Mouse (Mus musculus): Measurements from ENCODE around the gene Asna1. TPM values are rescaled to one million over a fixed set of nuclear protein-coding genes. Genes with fewer than 3 reads are reported as not detected.

Gene Asna1
- polyA plus RNA-seq, 1 experiment from 2014 or later: 154 TPM

GRCm38 (mm10) chr8:84986379-84986945 lies 38.6 kb downstream of the Asna1 start:
- Histone ChIP-seq H3K9me3 (replicated peaks) (no peaks in the 10 kb centered on the region), H3K4me1 (peaks cover 49% of the 10 kb centered on the region), H3K27ac (replicated peaks) (peak overlapping the region; percentile 90), H3K9ac (replicated peaks) (peak overlapping the region; percentile 61), H3K27me3 (replicated peaks) (peaks cover 22% of the 10 kb centered on the region; the same call in 1 of the 2 replicates), H3K4me3 (replicated peaks) (peak overlapping the region; percentile 54), H3K36me3 (no peaks in the 10 kb centered on the region), H3K4me2 (peak overlapping the region; percentile 100)
- WGBS: 26% methylated on average over 8 of the region's 8 CpGs
- peak; percentile 4; the same call in 1 of the 2 replicates for ATAC-seq (ENCODE audit: low FRiP score)

- peak overlapping the region; percentile 61 for H3K9ac ChIP-seq (replicated peaks)
- peak overlapping the region; percentile 54 for H3K4me3 ChIP-seq (replicated peaks)
- no peaks in the 10 kb centered on the region for H3K36me3 ChIP-seq
- H3K27me3 ChIP-seq (replicated peaks): peaks cover 22% of the 10 kb centered on the region
- ATAC-seq (ENCODE audit: low FRiP score): peak; percentile 57
- no peaks in the 10 kb centered on the region for H3K9me3 ChIP-seq (replicated peaks)
- WGBS: under 1% methylated on average over 52 of the region's 53 CpGs
- H3K27ac ChIP-seq (replicated peaks): peak overlapping the region; percentile 90
- peak overlapping the region; percentile 100 for H3K4me2 ChIP-seq
- peaks cover 47% of the 10 kb centered on the region for H3K4me1 ChIP-seq
These were observed 39.2 kb downstream of the Asna1 start for GRCm38 (mm10) chr8:84985684-84986378.

- no peak; the same call in 1 of the 2 replicates for ATAC-seq (ENCODE audit: low FRiP score)
- 1% methylated on average over 23 of the region's 23 CpGs for WGBS
- Histone ChIP-seq H3K4me2 (peak overlapping the region; percentile 100), H3K9me3 (replicated peaks) (no peaks in the 10 kb centered on the region), H3K4me3 (replicated peaks) (peak overlapping the region; percentile 54), H3K27ac (replicated peaks) (peak overlapping the region; percentile 90), H3K27me3 (replicated peaks) (peaks cover 22% of the 10 kb centered on the region), H3K9ac (replicated peaks) (peak overlapping the region; percentile 61), H3K4me1 (peaks cover 49% of the 10 kb centered on the region), H3K36me3 (no peaks in the 10 kb centered on the region)
These were observed 39.9 kb downstream of the Asna1 start for GRCm38 (mm10) chr8:84985049-84985683.

- H3K9ac ChIP-seq (replicated peaks): peak overlapping the region; percentile 61
- H3K27me3 ChIP-seq (replicated peaks): peaks cover 22% of the 10 kb centered on the region
- peak overlapping the region; percentile 100 for H3K4me2 ChIP-seq
- peak overlapping the region; percentile 54 for H3K4me3 ChIP-seq (replicated peaks)
- peak overlapping the region; percentile 90 for H3K27ac ChIP-seq (replicated peaks)
- no peak for ATAC-seq (ENCODE audit: low FRiP score)
- no peaks in the 10 kb centered on the region for H3K36me3 ChIP-seq
- no peaks in the 10 kb centered on the region for H3K9me3 ChIP-seq (replicated peaks)
- H3K4me1 ChIP-seq: peaks cover 50% of the 10 kb centered on the region
- 16% methylated on average over 16 of the region's 16 CpGs for WGBS
These were observed 40.6 kb downstream of the Asna1 start for GRCm38 (mm10) chr8:84984294-84985048.

- peaks cover 11% of the 10 kb centered on the region for H3K27me3 ChIP-seq (replicated peaks)
- H3K9ac ChIP-seq (replicated peaks): no peak overlapping the region
- ATAC-seq (ENCODE audit: low FRiP score): no peak
- no peak overlapping the region for H3K4me2 ChIP-seq
- H3K4me3 ChIP-seq (replicated peaks): no peak overlapping the region
- peaks cover 64% of the 10 kb centered on the region for H3K4me1 ChIP-seq
- H3K27ac ChIP-seq (replicated peaks): no peak overlapping the region
- 72% methylated on average over 3 of the region's 3 CpGs for WGBS
- no peaks in the 10 kb centered on the region for H3K9me3 ChIP-seq (replicated peaks)
- H3K36me3 ChIP-seq: no peaks in the 10 kb centered on the region
These were observed 42.5 kb downstream of the Asna1 start for GRCm38 (mm10) chr8:84982499-84983011.

GRCm38 (mm10) chr8:84981644-84982498 lies 43.2 kb downstream of the Asna1 start:
- Histone ChIP-seq H3K4me1 (peaks cover 71% of the 10 kb centered on the region), H3K4me3 (replicated peaks) (no peak overlapping the region), H3K36me3 (no peaks in the 10 kb centered on the region), H3K9me3 (replicated peaks) (no peaks in the 10 kb centered on the region), H3K9ac (replicated peaks) (no peak overlapping the region), H3K27me3 (replicated peaks) (peaks cover 10% of the 10 kb centered on the region), H3K27ac (replicated peaks) (no peak overlapping the region), H3K4me2 (no peak overlapping the region)
- ATAC-seq (ENCODE audit: low FRiP score): no peak
- WGBS: 83% methylated on average over 15 of the region's 15 CpGs

GRCm38 (mm10) chr8:84980622-84981358 lies 44.3 kb downstream of the Asna1 start:
- Histone ChIP-seq H3K9ac (replicated peaks) (no peak overlapping the region), H3K4me1 (peaks cover 71% of the 10 kb centered on the region), H3K9me3 (replicated peaks) (no peaks in the 10 kb centered on the region), H3K27me3 (replicated peaks) (peaks cover 10% of the 10 kb centered on the region), H3K36me3 (no peaks in the 10 kb centered on the region), H3K4me3 (replicated peaks) (no peak overlapping the region), H3K27ac (replicated peaks) (peak overlapping the region; percentile 45; the same call in 1 of the 2 replicates), H3K4me2 (peak overlapping the region; percentile 99)
- no peak for ATAC-seq (ENCODE audit: low FRiP score)
- WGBS: 31% methylated on average over 11 of the region's 11 CpGs

- Histone ChIP-seq H3K27ac (replicated peaks) (peak overlapping the region; percentile 65), H3K4me2 (peak overlapping the region; percentile 99), H3K36me3 (peaks cover 5% of the 10 kb centered on the region), H3K9ac (replicated peaks) (peak overlapping the region; percentile 48), H3K27me3 (replicated peaks) (peaks cover 10% of the 10 kb centered on the region), H3K9me3 (replicated peaks) (no peaks in the 10 kb centered on the region), H3K4me1 (peaks cover 69% of the 10 kb centered on the region), H3K4me3 (replicated peaks) (peak overlapping the region; percentile 59)
- 3% methylated on average over 40 of the region's 42 CpGs for WGBS
- peak; percentile 48 for ATAC-seq (ENCODE audit: low FRiP score)
These were observed 45.3 kb downstream of the Asna1 start for GRCm38 (mm10) chr8:84979599-84980421.

- Histone ChIP-seq H3K9ac (replicated peaks) (peak within 1 kb of the TSS; percentile 55), H3K9me3 (replicated peaks) (no peaks in the 10 kb centered on the region), H3K4me2 (peak within 1 kb of the TSS; percentile 99), H3K27ac (replicated peaks) (peak within 1 kb of the TSS; percentile 65), H3K36me3 (peaks cover 13% of the 10 kb centered on the region), H3K4me1 (peaks cover 68% of the 10 kb centered on the region), H3K4me3 (replicated peaks) (peak within 1 kb of the TSS; percentile 59), H3K27me3 (replicated peaks) (no peaks in the 10 kb centered on the region; the same call in none of the 2 replicates)
- peak; percentile 56 for ATAC-seq (ENCODE audit: low FRiP score)
- WGBS: under 1% methylated on average over 62 of the region's 63 CpGs
These were observed 46.7 kb downstream of the Asna1 start, which contains the start of gene Junb for GRCm38 (mm10) chr8:84978248-84978940. Gene Junb, minus strand, starts transcription at chr8:84978718.

Measured in neural tube, embryonic 15.5 days (tissue).